Mouse (Mus musculus) telencephalon, adult 2 months (tissue): ENCODE results near the gene Ifitm7.
"Not testable (repeated sequence)": the region's sequence is repeated elsewhere in the genome, so short reads cannot be mapped to it uniquely, and the experiment has no call there.

Source experiments
- DNase-seq: peaks from one replicate; pipeline ENCODE4 v3.0.0-alpha.2; 2011; ENCODE audit warnings: low read depth, low spot score

The Ifitm7 gene

DNA sequence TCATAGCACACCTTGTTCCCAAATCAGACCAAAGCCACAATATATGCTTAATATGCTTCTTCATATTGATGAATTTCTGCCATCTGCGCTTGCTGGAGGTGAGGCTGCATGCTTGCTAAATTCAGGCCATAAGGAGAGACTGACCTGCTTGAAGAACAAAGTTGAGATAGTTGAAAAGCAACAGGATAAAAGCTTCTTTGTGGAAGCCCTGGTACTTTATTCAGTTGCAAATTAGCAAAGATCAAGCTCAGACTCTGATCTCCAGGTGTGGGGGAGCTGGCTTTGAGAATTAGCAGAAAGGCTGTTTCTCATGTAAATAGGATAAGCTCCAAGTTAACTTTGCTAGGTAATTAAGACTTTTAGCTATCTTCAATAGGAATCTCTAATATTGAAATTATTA, 9.7 kb downstream of the Ifitm7 start:
- DNase-seq = not testable (repeated sequence)

DNA sequence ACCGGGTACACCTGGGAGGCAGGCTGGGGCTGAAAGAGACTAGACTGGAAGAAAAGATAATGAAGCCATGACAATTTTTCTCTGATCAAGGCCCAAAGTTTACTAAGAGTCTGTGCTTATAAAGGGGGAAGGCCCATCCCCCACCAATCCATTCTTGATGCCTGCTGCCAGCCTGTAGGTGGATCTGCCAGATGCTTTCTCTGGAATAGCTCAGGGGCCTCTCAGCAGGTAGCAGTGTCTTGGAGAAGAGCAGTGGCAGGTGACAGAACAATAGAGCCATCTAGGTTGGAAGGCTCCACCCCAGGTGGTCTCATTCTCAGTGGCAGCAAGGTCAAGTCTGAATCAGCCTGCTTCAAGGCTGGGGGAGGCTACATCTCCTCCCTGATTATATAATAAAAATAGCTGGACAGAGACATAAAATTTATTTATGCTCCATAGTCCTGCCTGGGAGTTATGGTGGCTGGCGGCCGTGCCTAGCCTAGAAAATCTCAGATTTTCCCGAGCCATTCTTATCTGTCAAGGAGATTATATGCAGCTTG, 10.3 kb downstream of the Ifitm7 start:
- DNase-seq = not testable (repeated sequence)

DNA sequence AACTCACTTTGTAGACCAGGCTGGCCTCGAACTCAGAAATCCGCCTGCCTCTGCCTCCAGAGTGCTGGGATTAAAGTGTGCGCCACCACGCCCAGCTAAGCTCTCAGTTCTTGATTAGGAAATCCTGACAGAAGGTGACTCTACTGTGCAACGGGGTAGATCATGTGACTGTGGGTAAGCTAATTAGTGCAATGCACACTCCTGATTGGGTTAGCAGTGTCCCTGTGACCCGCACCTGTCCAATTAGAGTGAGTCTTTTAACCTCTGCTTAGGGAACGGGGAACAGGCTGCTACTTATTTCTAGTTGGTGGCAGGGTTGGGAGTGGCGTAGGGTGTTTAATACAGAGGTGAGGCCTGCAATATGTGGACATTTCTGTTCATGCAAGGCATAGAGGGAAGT, 14.6 kb downstream of the Ifitm7 start:
- no peak for DNase-seq

- DNase-seq = no peak
Observed at GRCm38 (mm10) chr16:13969096-13969495, 17.6 kb downstream of the Ifitm7 start.

- DNase-seq = no peak
Observed at GRCm38 (mm10) chr16:13962053-13962452, 24.6 kb downstream of the Ifitm7 start.

GRCm38 (mm10) chr16:13951245-13951644, 35.4 kb downstream of the Ifitm7 start:
- DNase-seq = no peak

GRCm38 (mm10) chr16:13946306-13946705, 40.4 kb downstream of the Ifitm7 start:
- no peak for DNase-seq

DNA sequence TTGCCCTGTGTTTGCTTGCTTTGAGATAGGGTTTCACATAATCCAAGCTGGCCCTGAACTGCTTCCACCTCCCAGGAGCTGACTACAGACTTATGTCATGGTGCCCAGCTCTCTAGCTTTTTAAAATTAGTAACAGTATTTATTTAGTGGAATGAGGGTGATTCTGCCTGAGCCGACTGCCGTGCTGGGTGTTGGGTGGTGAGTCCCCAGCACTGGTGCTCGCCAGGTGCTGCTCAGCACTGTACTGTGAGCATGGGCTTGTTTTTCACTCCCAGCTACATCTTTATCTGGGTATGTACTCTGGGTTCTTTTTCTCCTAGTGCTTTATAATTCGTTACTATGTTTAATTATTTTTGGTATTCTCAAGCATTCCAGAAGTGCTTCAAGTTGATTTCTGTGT, 41.5 kb downstream of the Ifitm7 start:
- no peak for DNase-seq

DNA sequence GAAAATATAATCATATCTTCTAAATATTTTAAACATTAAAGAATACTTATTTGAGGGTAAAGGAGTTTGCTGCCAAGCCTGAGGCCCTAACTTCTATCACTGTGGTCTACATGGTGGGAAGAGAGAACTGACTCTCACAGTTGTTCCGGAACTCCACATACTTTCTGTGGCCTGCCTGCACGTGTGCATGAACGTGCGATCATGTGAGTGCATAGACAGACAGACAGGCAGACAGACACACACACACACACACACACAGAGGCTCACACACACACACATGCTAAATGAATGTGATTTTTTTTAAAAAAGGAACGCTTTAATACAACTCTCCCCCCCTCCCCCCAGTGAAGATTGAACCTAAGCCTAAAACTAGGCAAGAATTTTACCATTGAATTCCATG, 41.9 kb downstream of the Ifitm7 start:
- no peak for DNase-seq

GRCm38 (mm10) chr16:13944178-13944577, 42.5 kb downstream of the Ifitm7 start:
- no peak for DNase-seq

DNA sequence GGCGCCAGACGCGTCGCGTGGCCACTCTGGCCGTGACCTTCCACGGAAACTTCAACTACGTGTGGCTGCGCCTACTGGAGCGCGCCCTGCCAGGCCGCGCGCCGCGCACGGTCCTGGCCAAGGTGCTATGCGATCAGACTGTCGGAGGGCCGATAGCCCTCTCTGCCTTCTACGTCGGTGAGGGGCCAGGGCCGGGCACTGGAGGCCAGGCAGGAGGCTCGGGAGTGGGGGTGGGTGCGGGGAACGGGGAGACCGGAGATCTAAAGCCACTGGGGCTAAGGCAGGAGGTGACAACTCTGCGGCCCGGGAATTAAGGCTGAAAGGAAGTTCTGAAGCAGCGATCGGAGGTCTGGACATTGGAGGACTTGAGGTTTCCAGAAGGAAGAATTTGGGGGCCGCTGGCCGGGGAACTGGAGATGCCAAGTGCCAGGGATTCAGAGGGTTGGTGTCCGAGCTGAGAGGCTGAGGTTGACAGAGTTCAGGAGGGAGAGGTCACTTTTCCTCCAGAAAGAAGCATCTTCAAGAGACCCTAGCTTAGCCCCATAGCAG, 45.8 kb downstream of the Ifitm7 start:
- no peak for DNase-seq

DNA sequence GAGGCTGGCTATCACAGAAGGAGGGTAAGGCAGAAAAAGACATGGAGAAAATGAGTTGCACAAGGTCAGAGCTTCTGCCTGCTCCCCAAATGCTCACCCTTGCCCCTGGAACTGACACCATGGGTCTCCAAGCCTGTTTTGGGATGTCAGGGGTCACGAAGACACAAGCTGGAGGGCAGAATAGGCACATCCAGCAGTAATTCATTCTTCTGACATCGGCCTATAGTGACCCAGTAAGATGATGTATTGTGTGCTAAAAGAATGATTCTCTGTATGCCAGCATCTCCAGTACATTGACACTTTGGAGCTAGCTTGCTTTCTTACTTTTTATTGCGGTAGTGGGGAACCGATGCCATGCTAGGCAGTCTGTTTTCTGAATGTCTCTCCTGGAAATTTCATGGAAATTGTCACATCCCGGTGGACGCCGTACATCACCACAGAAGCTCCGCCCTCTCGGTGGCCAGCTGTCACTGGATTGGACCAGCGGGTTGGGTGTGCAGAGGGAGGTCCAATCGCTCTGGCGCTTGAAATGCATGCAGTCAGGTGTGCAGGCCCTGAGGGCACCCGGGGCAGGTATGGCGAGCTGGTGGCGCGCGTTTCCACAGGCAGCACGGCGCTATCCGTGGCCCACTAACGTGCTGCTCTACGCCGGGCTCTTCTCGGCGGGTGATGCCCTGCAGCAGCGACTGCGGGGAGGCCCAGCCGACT, 46.4 kb downstream of the Ifitm7 start:
- peak; percentile 85 for DNase-seq
